Mouse (Mus musculus) forebrain, postnatal 0 days (tissue): ENCODE results near the gene Myh4. TPM values are rescaled to one million over a fixed set of nuclear protein-coding genes. Genes with fewer than 3 reads are reported as not detected.
A peak's percentile ranks its signal among the peaks of the same experiment; 100 is the strongest.

ENCODE experiments used
- ATAC-seq: fragments of 200-750 bp; cut with Nextera tagmentation; 2 replicates; pipeline ENCODE4 v1.8.0; 2017; ENCODE audit warnings: mild to moderate bottlenecking, moderate library complexity
- DNase-seq: peaks from one replicate; pipeline ENCODE4 v3.0.0-alpha.2; 2015
- H3K27ac ChIP-seq: fragments of 300-500 bp; sonication (generic); 2 replicates; pipeline ENCODE4 v1.5.1; 2014; ENCODE audit warnings: low read depth, mild to moderate bottlenecking, antibody characterized with exemption, low read length, moderate library complexity, mixed read lengths
- H3K27me3 ChIP-seq: fragments of 300-500 bp; sonication (generic); 2 replicates; pipeline ENCODE4 v1.6.1; 2014; ENCODE audit warnings: mild to moderate bottlenecking, low read length, mixed read lengths; ENCODE audit not compliant: insufficient read depth
- H3K36me3 ChIP-seq: fragments of 300-500 bp; sonication (generic); 2 replicates; pipeline ENCODE4 v1.6.1; 2014; ENCODE audit warnings: mild to moderate bottlenecking, moderate library complexity; ENCODE audit not compliant: insufficient read depth
- H3K4me1 ChIP-seq: fragments of 300-500 bp; sonication (generic); 2 replicates; pipeline ENCODE4 v1.6.1; 2014; ENCODE audit warnings: antibody characterized with exemption; ENCODE audit not compliant: insufficient read depth
- H3K4me2 ChIP-seq: fragments of 300-500 bp; sonication (generic); 2 replicates; pipeline ENCODE4 v1.6.1; 2014; ENCODE audit warnings: low read depth, mild to moderate bottlenecking, moderate library complexity
- H3K4me3 ChIP-seq: fragments of 300-500 bp; sonication (generic); 2 replicates; pipeline ENCODE4 v1.5.1; 2014; ENCODE audit warnings: low read depth, low read length, mixed read lengths
- H3K9ac ChIP-seq: fragments of 300-500 bp; sonication (generic); 2 replicates; pipeline ENCODE4 v1.6.1; 2014; ENCODE audit warnings: mild to moderate bottlenecking
- H3K9me3 ChIP-seq: fragments of 300-500 bp; sonication (generic); 2 replicates; pipeline ENCODE4 v1.6.1; 2016; ENCODE audit warnings: low read length
- CTCF ChIP-seq: sonication (generic); IDR thresholded peaks from 2 replicates; pipeline ENCODE4 v1.5.1; 2016; ENCODE audit warnings: antibody characterized with exemption, control low read depth, low read depth
- WGBS: fragments of 180-500 bp; shearing (Covaris S2); extraction: QIAGEN DNeasy Blood & Tissue Kit; methylation state at CpG from one replicate; pipeline ENCODE4 v1.1.7; 2014; 5-methylcytosine and 5-hydroxymethylcytosine counted together
- polyA plus RNA-seq: library from polyadenylated mRNA; unstranded; fragments of >200 nt; fragmentation: Nextera tagmentation; extraction: Ambion mirVana; gene quantifications from 2 replicates; pipeline ENCODE4 v1.2.1, GENCODE M21; 2015
- total RNA-seq: library from RNA; depleted of rRNA; stranded (reverse); fragments of >200 nt; gene quantifications from 2 replicates; pipeline ENCODE4 v1.2.3, GENCODE M21; 2014; rRNA removed

Gene Myh4
- total RNA-seq = 0.10 and 0.15 TPM in 2 replicates
- 0.04 and 0.05 TPM in 2 replicates for polyA plus RNA-seq

- Histone ChIP-seq H3K27me3 (no peaks in the 10 kb centered on the region), H3K4me1 (no peaks in the 10 kb centered on the region), H3K4me3 (no peak within 1 kb of the TSS), H3K27ac (no peak within 1 kb of the TSS), H3K9ac (no peak within 1 kb of the TSS), H3K9me3 (no peaks in the 10 kb centered on the region), H3K36me3 (no peaks in the 10 kb centered on the region), H3K4me2 (no peak within 1 kb of the TSS)
- WGBS = 63% methylated on average over 5 of the region's 5 CpGs
- ATAC-seq = no peak
- no peak for DNase-seq
- TF ChIP-seq CTCF = no peak
Measured at GRCm38 (mm10) chr11:67237481-67238079, at the start of gene Myh4. Gene Myh4 (plus strand): TSS chr11:67238029.

GRCm38 (mm10) chr11:67190316-67190715 is 47.5 kb upstream of the Myh4 start:
- no peak overlapping the region for H3K27ac ChIP-seq
- H3K9ac ChIP-seq = no peak overlapping the region
- H3K27me3 ChIP-seq = no peaks in the 10 kb centered on the region
- 86% methylated on average over 10 of the region's 10 CpGs for WGBS
- H3K4me2 ChIP-seq = no peak overlapping the region
- no peak for TF ChIP-seq CTCF
- no peaks in the 10 kb centered on the region for H3K36me3 ChIP-seq
- no peaks in the 10 kb centered on the region for H3K4me1 ChIP-seq
- DNase-seq (no peak), ATAC-seq (no peak)
- no peaks in the 10 kb centered on the region for H3K9me3 ChIP-seq
- H3K4me3 ChIP-seq = no peak overlapping the region

DNA sequence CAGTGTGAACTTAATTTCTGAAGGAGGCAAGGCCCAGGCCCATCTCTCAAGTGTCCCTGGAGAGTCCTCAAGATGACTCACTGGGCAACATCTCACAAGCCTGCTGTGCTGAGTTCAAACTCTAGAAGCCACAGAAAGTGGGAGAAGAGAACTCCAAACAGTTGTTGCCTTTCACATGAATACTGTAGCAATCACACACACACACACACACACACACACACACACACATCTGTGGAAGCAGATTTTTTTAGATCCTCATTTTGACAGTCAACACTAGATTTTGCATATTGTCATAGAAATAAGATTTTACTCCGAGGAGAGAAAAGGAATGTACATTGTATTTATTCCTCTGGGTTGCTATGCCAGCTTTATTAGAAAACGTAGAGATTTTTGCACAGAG is 47.0 kb upstream of the Myh4 start:
- ATAC-seq = no peak
- H3K9ac ChIP-seq = no peak overlapping the region
- H3K4me3 ChIP-seq = no peak overlapping the region
- TF ChIP-seq CTCF = no peak
- no peaks in the 10 kb centered on the region for H3K36me3 ChIP-seq
- no peak for DNase-seq
- no peak overlapping the region for H3K27ac ChIP-seq
- WGBS = 73% methylated on average over 2 of the region's 2 CpGs
- H3K4me1 ChIP-seq = no peaks in the 10 kb centered on the region
- no peaks in the 10 kb centered on the region for H3K9me3 ChIP-seq
- no peaks in the 10 kb centered on the region for H3K27me3 ChIP-seq
- no peak overlapping the region for H3K4me2 ChIP-seq

- Histone ChIP-seq H3K4me1 (no peaks in the 10 kb centered on the region), H3K27me3 (no peaks in the 10 kb centered on the region), H3K9ac (no peak overlapping the region), H3K4me3 (no peak overlapping the region), H3K9me3 (no peaks in the 10 kb centered on the region), H3K36me3 (no peaks in the 10 kb centered on the region), H3K27ac (no peak overlapping the region), H3K4me2 (no peak overlapping the region)
- 89% methylated on average over 14 of the region's 14 CpGs for WGBS
- ATAC-seq (no peak), DNase-seq (no peak)
- no peak for TF ChIP-seq CTCF
Measured at GRCm38 (mm10) chr11:67191496-67191895, 46.3 kb upstream of the Myh4 start.

- WGBS = 54% methylated on average over 1 of the region's 1 CpGs
Measured at GRCm38 (mm10) chr11:67199321-67199720, 38.5 kb upstream of the Myh4 start.

DNA sequence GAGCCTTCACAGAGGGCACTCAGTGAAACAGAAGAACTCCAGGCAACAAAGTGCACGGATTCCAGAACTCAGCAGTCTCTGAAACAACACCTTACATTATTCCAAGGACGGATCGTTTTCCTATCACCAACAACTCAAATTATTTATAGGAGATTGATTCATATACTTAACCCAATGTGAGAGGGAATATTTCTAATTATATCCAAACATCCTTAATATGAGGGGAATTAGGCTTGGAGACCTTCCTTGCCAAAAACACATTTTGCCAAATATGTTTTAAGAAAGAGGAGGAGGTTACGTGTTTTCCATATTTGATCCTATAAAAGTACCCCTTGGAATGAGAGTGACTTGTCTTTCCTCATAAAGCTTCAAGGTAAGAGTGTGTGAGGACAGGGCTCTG is 38.1 kb upstream of the Myh4 start, which contains the start of gene Myh1:
Myh1 (plus strand) TSS at position 301 of the 400 bp plus-strand sequence.
- 72% methylated on average over 4 of the region's 4 CpGs for WGBS
- no peak for TF ChIP-seq CTCF

More at GRCm38 (mm10) chr11:67199321-67199720, 38.5 kb upstream of the Myh4 start:
- no peaks in the 10 kb centered on the region for H3K27me3 ChIP-seq
- H3K4me1 ChIP-seq = no peaks in the 10 kb centered on the region
- no peak for ATAC-seq
- no peaks in the 10 kb centered on the region for H3K9me3 ChIP-seq
- TF ChIP-seq CTCF = no peak
- no peak overlapping the region for H3K27ac ChIP-seq
- no peaks in the 10 kb centered on the region for H3K36me3 ChIP-seq
- H3K4me3 ChIP-seq = no peak overlapping the region
- H3K4me2 ChIP-seq = no peak overlapping the region
- no peak for DNase-seq
- H3K9ac ChIP-seq = no peak overlapping the region

GRCm38 (mm10) chr11:67204766-67205165 is 33.1 kb upstream of the Myh4 start:
- ATAC-seq = no peak
- Histone ChIP-seq H3K4me2 (no peak overlapping the region), H3K27ac (no peak overlapping the region), H3K36me3 (no peaks in the 10 kb centered on the region), H3K4me3 (no peak overlapping the region), H3K27me3 (no peaks in the 10 kb centered on the region), H3K9me3 (no peaks in the 10 kb centered on the region), H3K4me1 (no peaks in the 10 kb centered on the region), H3K9ac (no peak overlapping the region)
- DNase-seq = peak; percentile 57
- TF ChIP-seq CTCF = no peak
- 48% methylated on average over 3 of the region's 3 CpGs for WGBS

More for the DNA sequence above, 38.1 kb upstream of the Myh4 start, which contains the start of gene Myh1:
- no peak within 1 kb of the TSS for H3K4me2 ChIP-seq
- no peak within 1 kb of the TSS for H3K9ac ChIP-seq
- no peaks in the 10 kb centered on the region for H3K9me3 ChIP-seq
- no peaks in the 10 kb centered on the region for H3K27me3 ChIP-seq
- ATAC-seq = no peak
- H3K27ac ChIP-seq = no peak within 1 kb of the TSS
- H3K36me3 ChIP-seq = no peaks in the 10 kb centered on the region
- no peak within 1 kb of the TSS for H3K4me3 ChIP-seq
- H3K4me1 ChIP-seq = no peaks in the 10 kb centered on the region
- no peak for DNase-seq
